Mouse (Mus musculus) lung, postnatal 0 days (tissue): ENCODE data around the gene Igfbpl1. TPM values are rescaled to one million over a fixed set of nuclear protein-coding genes. Genes with fewer than 3 reads are reported as not detected.
A peak's percentile ranks its signal among the peaks of the same experiment; 100 is the strongest.

Experiments
- ATAC-seq: fragments of 200-750 bp; cut with Nextera tagmentation; 2 replicates; pipeline ENCODE4 v1.8.0; 2017; ENCODE audit warnings: moderate library complexity
- DNase-seq: peaks from one replicate; pipeline ENCODE4 v3.0.0-alpha.2; 2016; ENCODE audit warnings: low spot score
- H3K27ac ChIP-seq: fragments of 300-500 bp; sonication (generic); 2 replicates; pipeline ENCODE4 v1.5.1; 2014; ENCODE audit warnings: antibody characterized with exemption, mild to moderate bottlenecking, low read length, mixed read lengths
- H3K27me3 ChIP-seq: fragments of 300-500 bp; sonication (generic); replicated peaks from 2 replicates; pipeline ENCODE4 v1.6.1; 2014; ENCODE audit warnings: low read length, mixed read lengths; ENCODE audit not compliant: insufficient read depth
- H3K36me3 ChIP-seq: fragments of 300-500 bp; sonication (generic); 2 replicates; pipeline ENCODE4 v1.6.1; 2014; ENCODE audit warnings: low read length, mixed read lengths; ENCODE audit not compliant: insufficient read depth
- H3K4me1 ChIP-seq: fragments of 300-500 bp; sonication (generic); 2 replicates; pipeline ENCODE4 v1.6.1; 2014; ENCODE audit warnings: antibody characterized with exemption, low read depth, low read length, mixed read lengths; ENCODE audit not compliant: insufficient read depth
- H3K4me2 ChIP-seq: fragments of 300-500 bp; sonication (generic); replicated peaks from 2 replicates; pipeline ENCODE4 v1.6.1; 2014; ENCODE audit warnings: low read depth, mild to moderate bottlenecking, low read length, moderate library complexity, mixed read lengths
- H3K4me3 ChIP-seq: fragments of 300-500 bp; sonication (generic); 2 replicates; pipeline ENCODE4 v1.5.1; 2014; ENCODE audit warnings: low read depth, low read length
- H3K9ac ChIP-seq: fragments of 300-500 bp; sonication (generic); replicated peaks from 2 replicates; pipeline ENCODE4 v1.6.1; 2014; ENCODE audit warnings: low read depth, mild to moderate bottlenecking
- H3K9me3 ChIP-seq: fragments of 300-500 bp; sonication (generic); 2 replicates; pipeline ENCODE4 v1.6.1; 2016; ENCODE audit warnings: low read length, mixed read lengths
- CTCF ChIP-seq: IDR thresholded peaks from 2 replicates; pipeline ENCODE4 v1.5.1; 2016; ENCODE audit warnings: antibody characterized with exemption, mild to moderate bottlenecking
- EP300 ChIP-seq: IDR thresholded peaks from 2 replicates; pipeline ENCODE4 v1.6.1; 2016; ENCODE audit warnings: antibody characterized with exemption, mild to moderate bottlenecking, control low read depth
- WGBS: fragments of 180-500 bp; shearing (Covaris S2); extraction: QIAGEN DNeasy Blood & Tissue Kit; methylation state at CpG from one replicate; pipeline ENCODE4 v1.1.7; 2014; 5-methylcytosine and 5-hydroxymethylcytosine counted together
- polyA plus RNA-seq: library from polyadenylated mRNA; unstranded; fragments of >200 nt; fragmentation: Nextera tagmentation; extraction: Ambion mirVana; gene quantifications from 2 replicates; pipeline ENCODE4 v1.2.1, GENCODE M21; 2015

Igfbpl1 gene
- polyA plus RNA-seq, 1 experiment from 2014 or later = not detected

DNA sequence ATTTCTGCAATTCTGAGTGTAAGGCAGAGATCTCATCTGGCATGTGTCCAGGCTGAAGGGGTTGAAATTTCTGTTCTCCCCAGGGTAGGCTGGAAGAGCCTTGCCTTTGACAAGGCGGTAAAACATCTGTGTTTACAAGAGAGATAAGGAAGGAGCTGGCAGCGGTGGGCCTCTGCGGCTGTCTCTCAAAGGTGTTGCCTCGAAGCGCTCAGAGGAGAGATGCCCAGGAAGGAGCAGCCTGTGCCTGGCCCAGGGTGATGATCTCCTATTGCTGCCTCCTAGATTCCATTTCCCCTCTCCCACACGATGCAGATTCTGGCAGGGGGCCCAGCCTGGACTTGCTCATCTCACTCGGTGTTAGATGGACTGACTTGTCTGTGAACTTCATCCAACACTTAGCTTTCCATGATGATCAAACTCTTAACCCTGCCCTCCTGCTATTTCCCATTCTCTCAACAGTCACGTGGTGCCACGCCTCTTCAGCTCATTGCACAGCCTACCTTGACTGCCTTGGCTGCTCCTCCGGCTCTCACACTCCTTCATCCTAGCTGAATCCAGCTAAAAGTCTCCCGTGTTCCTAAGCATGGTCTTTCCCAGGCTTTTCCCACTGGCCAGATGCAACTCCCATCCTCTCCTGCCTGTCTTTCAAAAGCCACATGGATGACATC, 58.7 kb downstream of the Igfbpl1 start:
- Histone ChIP-seq H3K4me2 (no peak overlapping the region), H3K4me3 (no peak overlapping the region), H3K9ac (no peak overlapping the region), H3K9me3 (no peaks in the 10 kb centered on the region), H3K4me1 (peaks cover 3% of the 10 kb centered on the region; the same call in 1 of the 2 replicates), H3K27ac (no peak overlapping the region), H3K27me3 (0 out of 2 replicates have a peak, but pooled peaks cover 5% of the 10 kb centered on the region), H3K36me3 (no peaks in the 10 kb centered on the region)
- ATAC-seq (peak; percentile 55), DNase-seq (peak; percentile 70)
- WGBS = 8% methylated on average over 11 of the region's 11 CpGs
- TF ChIP-seq EP300 (no peak), CTCF (no peak)

DNA sequence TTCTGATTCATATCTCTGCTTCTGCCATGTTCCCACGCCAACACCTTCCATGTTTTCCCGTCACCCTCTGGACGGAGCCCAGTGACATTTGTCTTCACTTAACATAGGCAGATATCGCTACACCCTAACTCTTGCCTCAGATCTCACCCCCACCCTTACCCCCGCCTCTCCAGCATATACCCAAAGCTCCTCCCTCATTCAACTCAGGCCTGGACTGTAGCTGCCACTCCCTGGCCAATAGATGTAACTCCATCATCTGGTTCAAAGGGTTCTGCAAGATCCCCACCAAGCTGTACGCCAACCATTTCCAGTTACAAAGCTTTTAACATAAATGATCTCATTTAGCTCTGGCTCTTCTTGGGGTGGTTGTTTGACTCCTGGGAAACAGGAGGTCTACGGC, 59.9 kb downstream of the Igfbpl1 start:
- peak; percentile 66 for ATAC-seq

DNA sequence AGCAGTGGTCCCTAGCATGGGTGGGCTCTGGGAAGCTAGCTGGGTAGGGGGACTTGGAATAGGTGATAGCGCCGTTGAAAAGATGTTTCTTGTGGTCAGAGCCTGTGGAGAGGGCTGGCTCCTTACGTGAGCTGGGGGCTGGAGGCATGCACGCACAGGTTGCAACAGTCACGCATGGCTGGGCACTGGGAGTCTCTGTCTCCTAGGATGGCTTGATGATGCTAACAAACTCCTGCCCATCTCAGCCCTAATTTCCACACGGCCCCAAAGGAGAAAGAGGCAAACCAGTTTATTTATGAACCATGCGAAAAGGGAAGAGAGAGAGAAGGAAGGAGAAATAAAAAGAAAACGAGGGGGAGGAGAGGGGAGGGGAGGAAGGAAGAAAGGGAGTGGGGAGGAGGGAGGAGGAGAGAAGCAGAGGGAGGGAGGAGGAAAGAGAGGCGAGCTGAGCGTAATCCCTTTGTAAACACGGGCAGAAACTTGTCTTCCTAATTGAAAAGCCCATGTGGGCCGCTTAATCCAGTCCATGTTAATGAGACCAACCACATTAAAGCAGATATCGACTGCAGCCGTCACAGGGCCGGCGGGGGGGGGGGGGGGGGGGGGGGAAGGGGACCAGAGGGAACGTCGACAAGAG, 61.0 kb downstream of the Igfbpl1 start:
- no peaks in the 10 kb centered on the region for H3K9me3 ChIP-seq
- ATAC-seq = no peak
- TF ChIP-seq CTCF (no peak), EP300 (no peak)
- WGBS = 10% methylated on average over 15 of the region's 18 CpGs
- H3K9ac ChIP-seq = no peak overlapping the region
- H3K36me3 ChIP-seq = no peaks in the 10 kb centered on the region
- peaks cover 3% of the 10 kb centered on the region; the same call in 1 of the 2 replicates for H3K4me1 ChIP-seq
- H3K4me2 ChIP-seq = no peak overlapping the region
- 0 out of 2 replicates have a peak, but pooled peaks cover 5% of the 10 kb centered on the region for H3K27me3 ChIP-seq
- DNase-seq = no peak
- H3K27ac ChIP-seq = no peak overlapping the region
- no peak overlapping the region for H3K4me3 ChIP-seq

More for the DNA sequence above, 59.9 kb downstream of the Igfbpl1 start:
- no peak overlapping the region for H3K4me3 ChIP-seq
- no peaks in the 10 kb centered on the region for H3K36me3 ChIP-seq
- H3K4me2 ChIP-seq = no peak overlapping the region
- TF ChIP-seq EP300 (no peak), CTCF (peak; percentile 52)
- 0 out of 2 replicates have a peak, but pooled peaks cover 5% of the 10 kb centered on the region for H3K27me3 ChIP-seq
- H3K4me1 ChIP-seq = peaks cover 3% of the 10 kb centered on the region; the same call in 1 of the 2 replicates
- H3K9me3 ChIP-seq = no peaks in the 10 kb centered on the region
- H3K9ac ChIP-seq = no peak overlapping the region
- no peak overlapping the region for H3K27ac ChIP-seq
- peak; percentile 72 for DNase-seq
- 69% methylated on average over 7 of the region's 7 CpGs for WGBS

DNA sequence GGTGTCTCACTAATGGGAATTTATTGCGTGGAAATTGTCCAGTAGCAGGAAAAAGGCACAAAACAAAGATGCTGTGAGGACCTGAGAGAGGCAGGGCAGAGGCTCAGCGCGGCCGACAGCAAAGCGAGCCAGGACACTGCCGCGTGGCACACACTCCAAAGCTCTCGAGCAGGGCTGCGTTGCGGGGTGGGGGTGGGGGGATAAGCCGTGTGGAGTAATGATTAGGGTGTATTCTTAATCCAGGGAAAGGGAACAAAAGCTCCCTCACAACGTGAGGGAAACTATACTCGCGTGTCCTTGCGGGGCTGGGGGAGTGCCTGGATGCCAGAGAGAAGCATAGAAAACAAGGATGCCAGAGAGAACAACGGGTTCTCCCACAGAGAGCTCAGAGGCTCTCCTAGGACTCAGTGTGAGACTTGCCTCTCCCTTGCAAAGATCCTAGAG, 61.6 kb downstream of the Igfbpl1 start:
- H3K4me2 ChIP-seq = no peak overlapping the region
- DNase-seq (no peak), ATAC-seq (no peak)
- H3K4me3 ChIP-seq = no peak overlapping the region
- peaks cover 3% of the 10 kb centered on the region; the same call in 1 of the 2 replicates for H3K4me1 ChIP-seq
- 0 out of 2 replicates have a peak, but pooled peaks cover 5% of the 10 kb centered on the region for H3K27me3 ChIP-seq
- no peaks in the 10 kb centered on the region for H3K36me3 ChIP-seq
- no peak overlapping the region for H3K27ac ChIP-seq
- H3K9me3 ChIP-seq = no peaks in the 10 kb centered on the region
- H3K9ac ChIP-seq = no peak overlapping the region
- WGBS = 10% methylated on average over 16 of the region's 16 CpGs
- TF ChIP-seq EP300 (no peak), CTCF (no peak)

DNA sequence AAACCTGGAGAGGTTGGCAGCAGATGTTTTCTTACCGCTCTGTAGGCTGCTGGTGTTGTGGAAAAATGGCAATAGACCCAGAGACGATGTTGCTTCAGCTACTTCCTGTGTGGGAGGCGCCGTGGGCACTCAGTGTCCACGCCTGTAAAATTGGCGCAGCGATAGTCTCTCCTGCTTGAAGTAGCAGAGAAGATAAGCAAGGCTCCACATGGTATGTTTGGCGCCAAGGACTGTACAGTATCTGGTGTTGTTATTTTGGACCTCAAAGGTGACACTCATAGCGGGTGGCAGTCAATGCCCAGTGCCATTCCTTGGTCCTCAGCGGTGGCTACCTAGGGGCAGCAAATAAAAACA, 62.6 kb downstream of the Igfbpl1 start:
- Histone ChIP-seq H3K36me3 (no peaks in the 10 kb centered on the region), H3K4me2 (peak overlapping the region; percentile 38), H3K4me1 (peaks cover 3% of the 10 kb centered on the region; the same call in 1 of the 2 replicates), H3K27ac (no peak overlapping the region), H3K9me3 (no peaks in the 10 kb centered on the region), H3K4me3 (0 out of 2 replicates have a peak overlapping the region, but pooled peaks have one; percentile 0), H3K27me3 (0 out of 2 replicates have a peak, but pooled peaks cover 5% of the 10 kb centered on the region), H3K9ac (no peak overlapping the region)
- DNase-seq (peak; percentile 26), ATAC-seq (no peak)
- WGBS = 19% methylated on average over 10 of the region's 10 CpGs
- TF ChIP-seq CTCF = no peak
